Mouse (Mus musculus): Measurements from ENCODE around the gene Dvl3. TPM values are rescaled to one million over a fixed set of nuclear protein-coding genes. Genes with fewer than 3 reads are reported as not detected.
A peak's percentile ranks its signal among the peaks of the same experiment; 100 is the strongest.

Gene Dvl3
- polyA plus RNA-seq, 1 experiment from 2014 or later = 5.3 TPM

DNA sequence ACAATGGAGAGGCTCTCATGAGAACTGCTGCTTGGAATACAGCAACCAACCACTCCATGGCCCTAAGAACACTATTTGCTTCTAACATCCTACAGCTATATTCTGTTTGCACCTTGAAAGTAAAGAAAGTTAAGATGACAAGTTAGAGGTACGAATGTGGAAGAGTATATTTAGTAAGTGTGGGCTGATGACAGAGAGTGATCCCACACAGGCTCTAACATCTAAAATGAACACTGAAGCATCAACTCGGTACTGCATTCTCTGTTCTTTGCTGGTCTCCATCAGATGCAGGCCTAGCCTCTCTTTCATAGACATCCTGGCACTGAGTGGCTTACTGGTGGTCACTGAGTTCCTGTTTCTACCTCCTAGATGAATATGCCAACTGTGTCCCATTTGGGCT, 27.5 kb upstream of the Dvl3 start:
- Histone ChIP-seq H3K27me3 (ENCODE audit: control insufficient read depth, insufficient read depth, low read depth, low read length) (no peaks in the 10 kb centered on the region), H3K4me1 (ENCODE audit: control insufficient read depth, low read depth, low read length) (no peaks in the 10 kb centered on the region), H3K4me2 (ENCODE audit: low read depth, low read length) (no peak overlapping the region), H3K36me3 (ENCODE audit: control insufficient read depth, insufficient read depth) (no peaks in the 10 kb centered on the region), H3K4me3 (ENCODE audit: low read depth, low read length) (no peak overlapping the region), H3K9ac (ENCODE audit: low read depth, low read length) (no peak overlapping the region), H3K9me3 (replicated peaks; ENCODE audit: control insufficient read depth, low read length) (no peaks in the 10 kb centered on the region), H3K27ac (ENCODE audit: low read length) (no peak overlapping the region)
- ATAC-seq (ENCODE audit: low read depth) = no peak
- 77% methylated on average over 2 of the region's 2 CpGs for WGBS (ENCODE audit: insufficient replicate concordance)

DNA sequence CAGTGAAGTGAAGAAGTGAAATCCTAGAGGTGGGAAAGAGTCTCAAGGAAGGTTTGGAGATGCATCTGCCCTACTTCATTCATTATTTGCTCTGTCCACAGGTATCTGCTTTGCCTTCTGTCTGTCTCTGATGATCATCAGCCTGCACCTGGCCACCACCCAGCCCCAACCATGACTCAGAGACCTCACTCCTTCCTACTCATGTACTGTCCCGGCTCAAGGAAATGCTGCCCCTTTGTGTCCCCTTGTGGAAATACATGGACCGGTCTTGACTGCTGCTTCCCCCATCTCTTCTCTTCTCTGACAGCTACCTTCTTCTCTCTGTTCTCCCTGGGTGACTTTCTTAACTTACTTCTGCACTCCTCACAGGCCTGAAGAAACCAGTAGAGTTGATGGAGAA, 26.2 kb upstream of the Dvl3 start:
- no peak overlapping the region for H3K27ac ChIP-seq (ENCODE audit: low read length)
- no peak overlapping the region for H3K4me3 ChIP-seq (ENCODE audit: low read depth, low read length)
- 28% methylated on average over 2 of the region's 2 CpGs for WGBS (ENCODE audit: insufficient replicate concordance)
- H3K4me1 ChIP-seq (ENCODE audit: control insufficient read depth, low read depth, low read length) = no peaks in the 10 kb centered on the region
- H3K4me2 ChIP-seq (ENCODE audit: low read depth, low read length) = no peak overlapping the region
- H3K9me3 ChIP-seq (replicated peaks; ENCODE audit: control insufficient read depth, low read length) = no peaks in the 10 kb centered on the region
- H3K9ac ChIP-seq (ENCODE audit: low read depth, low read length) = no peak overlapping the region
- ATAC-seq (ENCODE audit: low read depth) = no peak; the same call in 1 of the 2 replicates
- H3K27me3 ChIP-seq (ENCODE audit: control insufficient read depth, insufficient read depth, low read depth, low read length) = no peaks in the 10 kb centered on the region
- H3K36me3 ChIP-seq (ENCODE audit: control insufficient read depth, insufficient read depth) = no peaks in the 10 kb centered on the region

- Histone ChIP-seq H3K4me3 (ENCODE audit: low read depth, low read length) (no peak overlapping the region), H3K27ac (ENCODE audit: low read length) (no peak overlapping the region), H3K36me3 (ENCODE audit: control insufficient read depth, insufficient read depth) (no peaks in the 10 kb centered on the region), H3K4me2 (ENCODE audit: low read depth, low read length) (no peak overlapping the region), H3K9ac (ENCODE audit: low read depth, low read length) (no peak overlapping the region), H3K27me3 (ENCODE audit: control insufficient read depth, insufficient read depth, low read depth, low read length) (no peaks in the 10 kb centered on the region), H3K4me1 (ENCODE audit: control insufficient read depth, low read depth, low read length) (no peaks in the 10 kb centered on the region), H3K9me3 (replicated peaks; ENCODE audit: control insufficient read depth, low read length) (no peaks in the 10 kb centered on the region)
- WGBS (ENCODE audit: insufficient replicate concordance) = 58% methylated on average over 2 of the region's 2 CpGs
- ATAC-seq (ENCODE audit: low read depth) = no peak
Measured at GRCm38 (mm10) chr16:20491301-20491700, 25.5 kb upstream of the Dvl3 start.

DNA sequence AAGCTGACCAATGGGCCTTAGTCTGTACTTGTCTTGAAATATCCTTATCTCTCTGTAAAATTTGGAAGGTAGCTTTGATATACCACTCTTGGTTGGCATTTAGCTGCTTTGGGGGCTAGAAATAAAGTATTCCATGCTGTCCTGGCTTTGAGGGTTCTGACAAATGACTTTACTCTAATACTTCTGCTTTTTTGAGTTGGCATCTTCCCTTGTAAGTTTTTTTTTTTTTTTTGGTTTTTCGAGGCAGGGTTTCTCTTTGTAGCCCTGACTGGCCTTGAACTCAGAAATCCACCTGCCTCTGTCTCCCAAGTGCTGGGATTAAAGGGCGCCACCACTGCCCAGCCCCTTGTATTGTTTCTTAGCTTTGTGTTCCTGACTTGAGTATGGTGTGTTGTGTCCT, 23.3 kb upstream of the Dvl3 start:
- H3K4me2 ChIP-seq (ENCODE audit: low read depth, low read length) = no peak overlapping the region
- H3K27me3 ChIP-seq (ENCODE audit: control insufficient read depth, insufficient read depth, low read depth, low read length) = no peaks in the 10 kb centered on the region
- H3K4me3 ChIP-seq (ENCODE audit: low read depth, low read length) = no peak overlapping the region
- H3K9ac ChIP-seq (ENCODE audit: low read depth, low read length) = no peak overlapping the region
- H3K9me3 ChIP-seq (replicated peaks; ENCODE audit: control insufficient read depth, low read length) = no peaks in the 10 kb centered on the region
- 43% methylated on average over 2 of the region's 2 CpGs for WGBS (ENCODE audit: insufficient replicate concordance)
- no peak for ATAC-seq (ENCODE audit: low read depth)
- H3K27ac ChIP-seq (ENCODE audit: low read length) = no peak overlapping the region
- no peaks in the 10 kb centered on the region for H3K36me3 ChIP-seq (ENCODE audit: control insufficient read depth, insufficient read depth)
- peaks cover 6% of the 10 kb centered on the region for H3K4me1 ChIP-seq (ENCODE audit: control insufficient read depth, low read depth, low read length)

DNA sequence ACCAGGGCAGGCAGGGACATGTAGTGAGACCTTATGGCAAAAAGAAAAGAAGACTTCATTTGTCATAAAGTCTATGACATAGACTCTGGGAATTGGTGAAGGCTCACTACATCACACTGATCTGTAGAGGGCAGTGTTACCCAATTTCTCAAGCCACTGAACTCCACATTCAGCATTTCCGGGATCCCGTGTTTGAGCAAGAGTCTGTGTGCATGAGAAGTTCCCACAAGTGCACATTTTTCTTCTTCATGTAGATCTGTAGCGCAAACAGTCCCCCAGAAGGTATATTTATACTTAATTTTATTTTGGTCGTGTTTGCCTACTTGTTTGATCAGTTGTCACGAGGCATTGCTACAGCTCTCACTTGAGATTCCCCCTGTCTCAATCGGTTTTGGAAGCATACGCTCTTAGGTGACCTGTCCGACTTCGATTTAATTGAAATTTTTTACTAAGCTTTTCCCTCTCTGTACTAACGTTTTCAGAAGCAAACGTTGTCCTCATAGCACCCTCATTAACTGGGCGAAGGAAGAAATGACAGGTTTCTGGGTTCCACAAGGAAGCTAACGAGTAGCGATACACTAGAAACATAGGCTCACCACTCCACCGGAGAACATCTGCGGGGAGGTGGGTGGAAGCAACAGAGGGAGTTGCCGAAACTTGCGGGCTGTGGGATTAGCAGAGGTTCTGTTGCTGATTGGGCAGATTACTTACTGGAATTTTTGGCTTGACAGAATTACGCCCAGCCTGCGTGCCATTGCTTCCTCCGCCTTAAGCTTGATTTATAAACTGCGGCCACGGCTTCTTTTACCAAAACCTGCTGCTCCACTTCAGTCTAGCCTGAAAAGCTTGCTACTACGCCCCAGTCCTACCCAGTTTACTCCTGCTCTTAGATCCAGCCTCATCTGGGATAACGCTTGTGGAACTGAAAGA, 19.8 kb upstream of the Dvl3 start:
- Histone ChIP-seq H3K27ac (ENCODE audit: low read length) (no peak overlapping the region), H3K4me1 (ENCODE audit: control insufficient read depth, low read depth, low read length) (peaks cover 17% of the 10 kb centered on the region), H3K4me3 (ENCODE audit: low read depth, low read length) (peak overlapping the region; percentile 49), H3K36me3 (ENCODE audit: control insufficient read depth, insufficient read depth) (peaks cover 9% of the 10 kb centered on the region), H3K9ac (ENCODE audit: low read depth, low read length) (peak overlapping the region; percentile 6), H3K27me3 (ENCODE audit: control insufficient read depth, insufficient read depth, low read depth, low read length) (no peaks in the 10 kb centered on the region), H3K9me3 (replicated peaks; ENCODE audit: control insufficient read depth, low read length) (no peaks in the 10 kb centered on the region), H3K4me2 (ENCODE audit: low read depth, low read length) (peak overlapping the region; percentile 61)
- 17% methylated on average over 25 of the region's 25 CpGs for WGBS (ENCODE audit: insufficient replicate concordance)
- ATAC-seq (ENCODE audit: low read depth) = no peak

- 16% methylated on average over 16 of the region's 16 CpGs for WGBS (ENCODE audit: insufficient replicate concordance)
- no peaks in the 10 kb centered on the region for H3K9me3 ChIP-seq (replicated peaks; ENCODE audit: control insufficient read depth, low read length)
- H3K9ac ChIP-seq (ENCODE audit: low read depth, low read length) = peak overlapping the region; percentile 83
- H3K36me3 ChIP-seq (ENCODE audit: control insufficient read depth, insufficient read depth) = peaks cover 21% of the 10 kb centered on the region
- H3K4me3 ChIP-seq (ENCODE audit: low read depth, low read length) = peak overlapping the region; percentile 82
- no peaks in the 10 kb centered on the region for H3K27me3 ChIP-seq (ENCODE audit: control insufficient read depth, insufficient read depth, low read depth, low read length)
- peak overlapping the region; percentile 78 for H3K4me2 ChIP-seq (ENCODE audit: low read depth, low read length)
- H3K4me1 ChIP-seq (ENCODE audit: control insufficient read depth, low read depth, low read length) = peaks cover 17% of the 10 kb centered on the region
- H3K27ac ChIP-seq (ENCODE audit: low read length) = peak overlapping the region; percentile 33
- peak; percentile 28; the same call in 1 of the 2 replicates for ATAC-seq (ENCODE audit: low read depth)
Measured at GRCm38 (mm10) chr16:20497980-20498676, 18.7 kb upstream of the Dvl3 start.

- WGBS (ENCODE audit: insufficient replicate concordance) = under 1% methylated on average over 49 of the region's 49 CpGs
- Histone ChIP-seq H3K4me3 (ENCODE audit: low read depth, low read length) (peak within 1 kb of the TSS; percentile 82), H3K9ac (ENCODE audit: low read depth, low read length) (peak within 1 kb of the TSS; percentile 83), H3K4me2 (ENCODE audit: low read depth, low read length) (peak within 1 kb of the TSS; percentile 78), H3K4me1 (ENCODE audit: control insufficient read depth, low read depth, low read length) (peaks cover 17% of the 10 kb centered on the region), H3K27me3 (ENCODE audit: control insufficient read depth, insufficient read depth, low read depth, low read length) (no peaks in the 10 kb centered on the region), H3K36me3 (ENCODE audit: control insufficient read depth, insufficient read depth) (peaks cover 29% of the 10 kb centered on the region), H3K9me3 (replicated peaks; ENCODE audit: control insufficient read depth, low read length) (no peaks in the 10 kb centered on the region), H3K27ac (ENCODE audit: low read length) (peak within 1 kb of the TSS; percentile 53)
- ATAC-seq (ENCODE audit: low read depth) = peak; percentile 95
Measured at GRCm38 (mm10) chr16:20498677-20499475, 17.9 kb upstream of the Dvl3 start, which contains the start of gene Eif2b5. TSS of gene Eif2b5 (plus strand) at chr16:20498817.

DNA sequence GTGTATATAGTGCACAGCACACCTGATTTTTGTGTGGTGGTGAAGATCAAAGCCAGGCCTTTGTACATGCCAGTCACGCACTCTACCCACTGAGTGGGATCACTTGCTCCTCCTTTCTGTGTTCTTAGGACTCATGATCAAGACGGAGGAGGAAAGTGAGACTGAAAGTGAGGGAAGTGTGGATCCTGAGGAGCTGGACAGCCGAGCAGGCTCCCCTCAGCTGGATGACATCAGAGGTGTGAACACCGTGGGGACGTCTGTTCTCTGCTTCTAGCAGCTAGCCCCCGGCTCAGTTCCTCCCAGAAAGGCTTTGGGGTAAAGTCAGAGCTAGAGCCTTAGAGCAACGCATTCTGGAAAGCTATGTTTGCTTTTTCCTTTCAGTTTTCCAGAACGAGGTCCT, 10.8 kb upstream of the Dvl3 start:
- Histone ChIP-seq H3K27ac (ENCODE audit: low read length) (no peak overlapping the region), H3K9me3 (replicated peaks; ENCODE audit: control insufficient read depth, low read length) (no peaks in the 10 kb centered on the region), H3K4me2 (ENCODE audit: low read depth, low read length) (no peak overlapping the region), H3K4me1 (ENCODE audit: control insufficient read depth, low read depth, low read length) (no peaks in the 10 kb centered on the region), H3K4me3 (ENCODE audit: low read depth, low read length) (no peak overlapping the region), H3K9ac (ENCODE audit: low read depth, low read length) (no peak overlapping the region), H3K36me3 (ENCODE audit: control insufficient read depth, insufficient read depth) (peaks cover 74% of the 10 kb centered on the region), H3K27me3 (ENCODE audit: control insufficient read depth, insufficient read depth, low read depth, low read length) (no peaks in the 10 kb centered on the region)
- 79% methylated on average over 8 of the region's 8 CpGs for WGBS (ENCODE audit: insufficient replicate concordance)
- ATAC-seq (ENCODE audit: low read depth) = no peak
